Mouse (Mus musculus) liver, adult (tissue): ENCODE measurements around the gene Raet1d.
"Not testable (repeated sequence)": the region's sequence is repeated elsewhere in the genome, so short reads cannot be mapped to it uniquely, and the experiment has no call there.

Experiments
- GATA4 ChIP-seq: IDR thresholded peaks from 2 replicates; pipeline ENCODE4 v1.6.1; 2014; ENCODE audit warnings: mild to moderate bottlenecking, low read length; ENCODE audit not compliant: insufficient replicate concordance

Raet1d gene

DNA sequence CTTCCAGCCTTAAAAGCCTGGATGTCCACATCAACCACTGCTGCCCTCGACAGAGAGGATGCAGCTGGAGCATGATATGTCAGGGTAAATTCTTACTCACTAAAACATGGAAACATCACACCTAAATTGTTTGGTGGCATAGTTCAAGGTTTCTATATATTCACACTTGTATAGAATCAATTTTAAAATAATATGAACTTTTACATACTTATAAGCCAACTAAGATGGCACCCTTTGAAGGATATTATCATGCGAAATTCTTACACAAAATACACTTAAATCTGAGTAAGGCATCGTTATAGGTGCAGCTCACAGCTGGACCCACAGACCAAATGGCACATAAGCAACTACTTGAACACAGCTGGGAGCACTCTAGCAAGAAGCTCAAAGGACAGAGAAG is at the start of gene Raet1d:
TSS of gene Raet1d (plus strand) at position 301 of the 400 bp plus-strand sequence.
- TF ChIP-seq GATA4, result not testable (repeated sequence)

DNA sequence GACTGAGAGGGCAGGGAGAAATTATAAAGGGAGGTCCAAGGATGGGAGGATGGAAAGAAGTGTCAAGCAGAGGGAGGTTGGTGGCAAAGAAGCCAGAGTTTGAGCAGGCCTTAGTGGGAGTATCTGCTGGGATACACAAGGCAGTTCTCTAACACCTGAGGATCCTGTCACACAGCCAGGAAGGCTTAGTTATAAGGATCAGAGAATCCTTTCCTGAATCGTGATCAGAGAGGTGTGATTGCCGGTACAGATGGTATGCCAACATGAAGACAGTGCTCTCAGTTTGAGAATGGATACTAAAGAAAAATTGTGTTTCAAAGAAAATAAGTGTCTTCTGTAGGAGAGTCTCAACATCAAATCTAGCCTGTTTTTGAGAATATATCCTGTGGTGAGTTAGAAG is 37.5 kb upstream of the Raet1d start:
- no peak for TF ChIP-seq GATA4

DNA sequence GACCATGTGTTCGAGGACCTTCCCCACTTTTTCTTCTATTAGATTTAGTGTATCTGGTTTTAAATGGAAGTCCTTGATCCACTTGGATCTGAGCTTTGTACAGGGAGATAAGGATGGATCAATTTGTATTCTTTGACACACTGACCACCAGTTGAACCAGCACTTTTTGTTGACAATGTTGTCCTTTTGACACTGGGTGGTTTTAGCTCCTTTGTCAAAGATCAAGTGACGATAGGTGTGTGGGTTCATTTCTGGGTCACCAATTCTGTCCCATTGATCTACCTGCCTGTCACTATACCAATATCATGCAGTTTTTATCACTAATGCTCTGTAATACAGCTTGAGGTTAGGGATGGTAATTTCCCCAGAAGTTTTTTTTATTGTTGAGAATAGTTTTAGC is 4.6 kb downstream of the Raet1d start:
- TF ChIP-seq GATA4, result peak; percentile 42; the same call in 1 of the 2 replicates
